Mouse (Mus musculus) frontal cortex, adult 2 months (tissue): ENCODE data around the gene Gbx2. TPM values are rescaled to one million over a fixed set of nuclear protein-coding genes. Genes with fewer than 3 reads are reported as not detected.

Experiments
- DNase-seq, 2 experiments: peaks; one replicate each; pipeline ENCODE4 v3.0.0; 2022; ENCODE audit warnings: low spot score in 1 of 2; ENCODE audit errors: extremely low spot score in 1 of 2
- polyA plus RNA-seq: library from polyadenylated mRNA; depleted of rRNA; stranded (reverse); fragments of >200 nt; gene quantifications from 2 replicates; pipeline ENCODE4 v1.2.3, GENCODE M21; 2012; rRNA removed

Gene Gbx2
- polyA plus RNA-seq, 1 experiment = not detected

DNA sequence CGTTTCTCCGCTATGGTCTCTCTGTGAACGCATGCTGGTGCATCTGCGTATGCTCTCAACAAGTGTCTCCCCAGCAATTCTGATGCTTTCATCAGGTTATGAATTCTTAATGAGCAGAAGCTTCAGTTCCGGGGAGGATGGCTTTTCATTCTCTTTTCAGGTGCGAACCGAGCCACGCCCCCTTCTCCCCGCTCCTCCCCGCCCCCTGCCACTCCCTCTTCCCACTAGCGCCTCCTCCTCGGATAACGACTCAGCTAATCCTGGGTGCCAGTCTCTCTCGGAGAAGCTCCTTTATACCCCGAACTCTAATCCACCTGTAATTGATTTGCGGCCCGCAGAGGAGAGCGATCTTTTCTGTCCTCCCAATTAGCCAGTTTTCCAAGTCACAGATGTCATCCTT is 12.9 kb downstream of the Gbx2 start:
- DNase-seq = no peak

DNA sequence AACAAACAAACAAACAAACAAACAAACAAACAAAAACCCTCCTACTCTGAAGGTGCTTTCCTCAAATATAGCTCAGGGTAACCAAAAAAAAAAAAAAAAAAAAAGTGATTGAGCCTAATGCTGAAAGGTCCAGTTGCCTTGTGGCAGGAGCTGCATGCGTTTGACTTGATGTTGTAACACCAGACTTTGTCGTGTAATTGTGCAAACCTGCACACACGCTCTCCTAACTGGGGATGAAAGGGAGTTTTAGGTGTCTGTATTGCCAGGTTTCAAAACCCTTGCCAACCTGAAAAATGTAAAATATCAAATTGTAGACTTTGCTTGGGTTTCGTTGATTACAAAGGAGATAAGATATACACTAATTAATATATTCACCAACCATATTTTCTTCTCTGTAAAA is 17.4 kb downstream of the Gbx2 start:
- DNase-seq = no peak

DNA sequence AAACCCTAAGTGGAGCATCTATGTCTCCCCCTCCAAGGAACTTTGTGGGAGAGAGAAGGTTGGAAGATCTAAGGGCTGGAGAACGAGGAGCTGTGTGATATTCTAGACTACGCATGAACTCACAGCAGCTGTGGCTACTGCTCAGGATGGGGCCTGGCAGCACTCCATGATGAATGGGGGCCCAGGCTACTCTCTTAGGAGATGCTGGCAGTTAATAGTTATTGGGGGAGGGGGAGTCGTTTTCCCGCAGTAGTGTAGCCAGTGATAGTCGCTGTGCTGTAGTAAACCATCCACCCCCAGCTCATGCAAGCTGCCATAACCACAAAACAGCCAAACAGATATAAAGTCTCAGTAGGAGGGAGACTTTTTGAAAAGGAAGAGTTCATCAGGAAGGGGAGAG is 18.6 kb downstream of the Gbx2 start:
- DNase-seq = no peak

DNA sequence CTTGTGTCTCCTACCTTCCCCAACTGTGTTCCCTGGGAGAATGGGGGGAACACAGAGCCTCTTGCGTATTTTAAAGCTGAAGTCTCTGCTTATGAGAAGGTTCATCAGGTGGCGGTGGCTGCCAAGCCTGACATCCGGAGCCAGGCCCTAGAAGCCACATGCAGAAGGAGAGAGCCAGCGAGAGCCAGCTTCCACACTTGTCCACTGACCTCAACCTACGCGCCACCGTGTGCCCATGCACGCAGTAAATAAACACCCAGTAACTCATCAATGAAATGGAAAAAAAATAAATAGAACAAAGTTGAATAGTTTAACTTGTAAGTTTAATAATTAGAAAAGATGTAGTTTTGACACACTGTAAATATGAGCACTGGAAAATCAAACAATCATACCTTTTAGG is 21.2 kb downstream of the Gbx2 start:
- DNase-seq = no peak

DNA sequence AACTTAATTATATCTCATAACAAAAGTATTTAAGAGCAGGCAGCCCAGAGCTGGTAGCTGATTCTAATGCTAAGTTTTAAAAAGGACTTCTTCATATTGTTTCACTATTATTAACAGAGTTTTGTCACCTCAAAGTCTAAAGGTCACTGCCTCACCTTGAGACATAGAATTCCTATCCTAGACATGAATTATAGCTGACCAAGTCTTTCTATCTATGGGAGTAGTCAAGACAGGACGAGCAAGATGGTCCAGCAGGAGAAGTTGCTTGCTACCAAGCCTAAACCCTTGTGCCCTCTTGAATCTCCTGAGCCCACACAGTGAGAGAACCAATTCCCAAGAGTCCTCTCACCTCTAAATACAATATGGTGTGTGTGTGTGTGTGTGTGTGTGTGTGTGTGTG is 28.3 kb downstream of the Gbx2 start:
- no peak for DNase-seq

DNA sequence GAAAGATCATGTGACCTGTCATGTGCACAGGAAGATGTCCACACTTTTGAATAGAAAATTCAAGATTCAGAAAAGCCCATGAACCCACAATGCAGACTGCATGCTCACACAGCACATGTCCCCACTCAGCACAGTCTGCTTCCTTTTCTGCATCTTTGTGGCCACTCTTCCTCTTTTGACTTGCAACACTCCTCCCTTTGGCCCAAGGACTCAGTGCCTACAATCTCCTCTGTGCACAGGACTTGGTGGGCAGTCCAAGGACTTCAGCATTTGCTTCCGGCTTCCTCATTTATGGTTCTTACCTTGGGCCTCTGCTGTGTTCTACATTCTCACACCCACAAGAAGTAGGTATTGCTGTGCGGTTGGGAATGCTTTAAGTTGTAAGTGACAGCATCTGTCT is 28.7 kb downstream of the Gbx2 start:
- no peak for DNase-seq

DNA sequence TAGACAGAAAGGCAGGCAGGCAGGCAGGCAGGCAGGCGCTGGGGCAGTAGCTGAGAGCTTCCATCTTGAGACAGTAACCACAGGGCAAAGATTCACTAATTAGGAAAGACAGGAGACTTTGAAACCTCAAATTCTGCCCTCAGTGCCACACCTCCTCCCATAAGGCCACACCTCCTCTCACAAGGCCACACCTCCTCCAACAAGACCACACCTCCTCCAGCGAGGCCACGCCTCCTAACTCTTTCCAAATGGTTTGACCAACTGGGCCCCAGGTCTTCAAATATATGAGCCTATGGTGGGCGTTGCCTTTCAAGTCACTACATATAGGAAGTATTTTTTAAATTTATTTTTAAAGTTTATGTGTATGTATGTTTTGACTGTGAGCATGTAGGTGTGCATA is 29.6 kb downstream of the Gbx2 start:
- DNase-seq = no peak

DNA sequence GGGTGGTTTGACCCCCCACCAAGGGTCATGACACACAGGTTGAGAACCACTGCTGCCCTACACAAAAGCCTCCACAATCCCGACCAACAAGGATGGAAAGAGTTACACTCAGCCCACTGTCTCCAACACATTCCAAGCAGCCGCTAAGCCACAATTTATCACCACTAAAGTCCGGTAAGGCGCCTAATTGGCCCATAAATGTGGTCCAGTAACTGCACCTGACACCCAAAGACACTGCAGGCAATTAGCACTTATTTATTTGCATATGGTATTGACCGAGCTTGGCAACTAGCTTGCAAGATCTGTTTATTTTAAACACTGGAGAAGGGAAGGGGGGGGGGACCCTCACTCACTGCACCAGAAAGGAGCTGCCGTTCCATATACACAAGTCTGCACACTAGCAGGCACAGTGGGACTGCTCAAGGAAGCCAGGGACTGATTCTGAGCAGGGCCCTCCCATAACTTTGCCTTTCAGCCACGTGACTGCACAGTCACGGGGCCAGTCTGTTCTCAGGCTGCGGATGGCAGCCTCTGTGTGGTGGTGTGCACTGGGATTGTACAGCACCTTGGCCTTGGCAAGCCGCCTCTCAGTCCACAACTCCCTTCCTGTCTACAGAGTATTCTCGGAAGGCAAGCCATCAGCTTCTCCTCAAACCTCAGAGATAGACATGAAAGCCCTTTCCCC is 31.1 kb downstream of the Gbx2 start:
- no peak for DNase-seq

DNA sequence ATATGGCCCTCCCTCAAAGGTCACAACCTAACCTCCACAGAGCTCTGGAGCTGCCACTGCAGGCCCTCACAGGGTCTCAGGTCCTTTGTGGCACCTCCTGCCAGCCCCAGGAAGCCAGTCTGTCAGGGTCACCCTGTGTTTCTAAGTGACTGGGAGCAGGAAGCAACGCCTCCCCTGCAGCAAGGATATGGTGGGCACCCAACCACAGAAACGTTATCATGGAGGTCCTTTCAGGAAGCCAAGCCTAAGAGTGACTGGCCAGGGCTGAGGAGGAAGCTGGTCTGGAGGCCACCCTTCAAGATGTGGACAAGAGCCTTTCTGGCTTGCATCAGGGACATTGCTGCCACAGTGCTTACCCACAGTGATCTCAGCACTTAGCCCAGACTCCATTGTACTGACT is 31.9 kb downstream of the Gbx2 start:
- DNase-seq = no peak

DNA sequence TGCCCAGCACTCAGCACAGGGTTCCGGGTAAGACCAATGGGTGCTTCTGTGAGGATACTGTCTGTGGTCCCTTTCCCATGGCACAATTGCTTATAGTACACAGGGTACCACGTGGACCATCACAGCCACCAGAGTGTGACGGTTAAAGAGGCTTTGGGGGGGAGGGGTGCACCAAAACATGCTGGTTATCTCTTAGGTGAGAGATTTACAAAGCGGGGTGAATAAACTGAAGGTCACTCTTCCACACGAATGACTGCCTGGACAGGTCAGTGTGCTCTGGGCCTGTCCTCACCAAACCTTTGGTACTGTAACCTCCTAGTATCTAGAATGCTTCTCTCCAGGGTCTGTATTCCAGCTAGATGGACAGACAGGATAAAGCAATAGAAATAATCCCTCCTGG is 35.2 kb downstream of the Gbx2 start:
- DNase-seq = no peak

DNA sequence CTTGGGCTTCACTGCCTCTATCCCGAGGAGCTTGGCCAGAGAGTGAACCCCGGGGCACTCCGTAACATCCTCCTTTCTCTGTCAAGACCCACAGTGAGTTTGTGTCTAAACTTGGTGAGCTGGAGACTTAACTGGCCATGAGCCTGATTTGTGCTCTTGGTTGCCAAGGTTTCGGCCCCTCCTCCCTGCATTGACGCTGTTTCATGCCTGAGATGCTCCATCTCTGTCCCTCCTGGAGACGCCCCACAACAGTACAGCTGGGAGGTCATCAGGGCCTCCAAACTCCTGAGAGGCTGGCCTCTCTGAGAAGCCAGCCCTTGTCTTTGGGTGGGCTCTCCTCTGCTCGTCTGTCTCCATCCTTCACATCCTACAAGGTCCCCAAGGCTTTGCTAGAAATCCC is 38.7 kb downstream of the Gbx2 start:
- no peak for DNase-seq

DNA sequence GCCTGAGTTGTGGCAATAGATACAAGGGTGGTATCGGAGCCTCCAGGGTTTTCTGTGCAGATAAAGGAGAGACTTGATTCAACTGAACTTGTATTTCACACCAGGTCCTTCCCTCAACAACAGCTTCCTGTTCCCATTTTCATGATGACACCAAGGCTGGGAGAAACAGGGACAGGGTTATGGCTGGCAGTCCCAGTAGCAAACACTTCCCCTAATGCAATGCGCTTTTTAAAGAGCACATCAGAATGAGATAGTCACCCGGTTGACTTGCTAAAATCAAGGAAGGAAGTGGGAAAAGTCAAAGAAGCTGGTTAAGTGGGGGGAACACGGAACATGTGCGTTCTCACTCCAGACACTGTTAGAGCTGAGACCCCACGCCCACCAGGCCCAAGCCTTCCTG is 39.6 kb downstream of the Gbx2 start:
- no peak for DNase-seq

DNA sequence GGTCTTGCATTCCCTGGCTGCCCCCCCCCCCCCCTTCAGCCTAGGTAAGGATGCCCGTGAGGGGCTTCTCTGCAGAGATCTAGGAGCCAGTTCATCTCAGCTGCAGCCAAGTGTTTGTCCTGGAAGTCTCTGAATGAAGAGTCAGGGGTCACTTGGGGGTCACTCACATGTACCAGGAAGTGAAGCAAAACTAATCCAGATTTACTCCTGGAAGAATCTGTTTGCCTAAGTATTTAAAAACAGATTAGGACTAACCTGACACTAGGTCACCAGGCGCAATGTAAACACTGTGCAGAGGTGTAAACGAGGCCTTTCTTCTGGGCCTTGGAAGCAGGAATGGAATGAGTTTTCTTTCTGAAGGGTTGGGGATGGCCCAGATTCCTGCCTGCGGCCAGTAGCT is 45.3 kb downstream of the Gbx2 start:
- no peak for DNase-seq

DNA sequence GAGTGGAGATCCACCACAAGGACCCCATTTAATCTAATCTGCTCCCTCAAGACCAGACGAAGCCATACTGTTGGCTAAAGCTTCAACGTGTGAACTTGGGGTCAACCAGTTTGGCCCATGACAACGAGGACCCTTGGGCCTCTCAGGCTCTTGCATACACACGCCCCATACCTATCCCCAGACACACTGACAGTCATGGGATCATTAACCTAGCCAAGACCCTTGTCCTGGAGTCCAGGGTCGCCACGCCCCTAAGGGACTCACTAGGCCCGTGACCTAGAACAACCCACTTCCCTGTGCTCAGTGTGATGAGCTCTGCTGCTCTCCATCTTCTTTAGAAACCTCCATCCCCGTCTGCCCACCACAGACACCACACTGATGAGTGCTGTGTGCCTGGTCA is 46.6 kb downstream of the Gbx2 start:
- DNase-seq = no peak

DNA sequence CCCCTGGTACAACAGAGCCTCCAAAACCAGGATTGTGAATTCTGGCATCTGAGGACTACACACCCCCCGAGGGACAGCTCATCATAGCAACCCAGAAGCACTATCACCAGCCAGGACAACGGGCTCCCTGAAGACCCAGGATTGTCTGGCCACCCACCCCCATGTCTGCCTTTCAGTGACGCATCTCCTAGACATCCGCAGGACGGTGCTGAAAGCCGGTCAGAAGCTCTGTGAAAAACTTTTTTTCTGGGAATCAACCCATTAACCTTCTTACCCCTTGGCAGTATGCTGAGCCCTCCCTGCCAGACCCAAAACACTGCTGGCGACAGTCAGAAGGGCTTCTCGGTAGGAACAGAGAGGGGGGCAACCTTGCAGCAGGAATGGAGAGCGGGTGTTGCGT is 50.1 kb downstream of the Gbx2 start:
- DNase-seq = no peak

DNA sequence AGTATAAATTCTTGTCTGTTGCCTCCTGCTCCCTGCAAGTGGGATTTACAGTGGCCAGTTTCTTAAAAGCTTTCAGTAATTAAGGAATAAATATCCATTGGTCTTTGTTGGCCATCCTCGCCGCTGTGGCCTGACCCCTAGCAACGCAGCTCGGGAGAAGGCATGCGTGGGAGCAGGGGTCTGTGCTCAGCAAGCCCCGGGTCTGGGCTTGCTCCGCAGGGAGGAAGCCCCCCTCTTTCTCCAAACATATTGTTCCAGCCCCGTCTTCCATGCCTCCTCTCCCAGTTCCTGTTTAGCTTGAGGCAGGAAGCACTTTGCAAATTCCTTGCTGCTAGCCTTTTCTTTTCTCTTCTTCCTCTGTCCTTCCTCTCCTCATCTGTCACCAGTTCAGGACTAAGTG is 50.8 kb downstream of the Gbx2 start:
- no peak for DNase-seq

DNA sequence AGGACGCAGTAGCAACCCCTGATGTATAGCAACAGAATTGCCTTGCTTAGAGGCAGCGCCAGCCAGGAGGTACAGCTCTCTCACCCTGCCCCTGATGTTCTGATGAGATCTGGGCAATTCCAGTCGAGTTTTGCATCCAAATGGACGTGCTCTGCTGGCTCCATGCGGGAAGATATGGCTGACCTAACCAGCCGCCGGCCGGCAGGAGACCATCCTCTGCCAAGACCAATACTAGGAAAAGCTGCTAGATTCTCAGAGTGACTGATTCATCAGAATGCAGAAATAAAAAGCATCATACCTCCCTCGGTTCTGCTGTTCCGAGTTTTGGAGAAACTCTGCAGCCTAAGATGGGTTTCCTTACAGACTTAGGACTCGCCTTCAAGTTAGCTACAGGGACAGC is 52.5 kb downstream of the Gbx2 start:
- DNase-seq = peak in 1 of 2 experiments; percentile 16

Other genes starting within 250 kb of the Gbx2 start
- 0.99 and 1.0 TPM in 2 replicates for gene Asb18, start 83.5 kb upstream of the Gbx2 start, polyA plus RNA-seq
- gene Iqca, start 222.2 kb upstream of the Gbx2 start, polyA plus RNA-seq = 0.56 and 0.92 TPM in 2 replicates